Mouse (Mus musculus) kidney, postnatal 25 days (tissue): Measurements from ENCODE around the gene Os9.
"Not testable (repeated sequence)": the region's sequence is repeated elsewhere in the genome, so short reads cannot be mapped to it uniquely, and the experiment has no call there.

ENCODE experiments used
- DNase-seq, 2 experiments: peaks; one replicate each; pipeline ENCODE4 v3.0.0; 2021; ENCODE audit warnings: mixed read lengths in 2 of 2

Os9 gene

GRCm38 (mm10) chr10:127079665-127080391, 41.1 kb downstream of the Os9 start:
- no peak for DNase-seq

- DNase-seq: peak in 1 of 2 experiments; percentile 48
These were observed 42.0 kb downstream of the Os9 start for GRCm38 (mm10) chr10:127078677-127079575.

- no peak for DNase-seq
These were observed 42.8 kb downstream of the Os9 start for GRCm38 (mm10) chr10:127078001-127078676.

- DNase-seq: no peak
These were observed 43.4 kb downstream of the Os9 start for GRCm38 (mm10) chr10:127077515-127077914.

GRCm38 (mm10) chr10:127076082-127076481, 44.8 kb downstream of the Os9 start:
- DNase-seq: no peak

- no peak for DNase-seq
These were observed 45.3 kb downstream of the Os9 start for GRCm38 (mm10) chr10:127075651-127076050.

GRCm38 (mm10) chr10:127075080-127075479, 45.9 kb downstream of the Os9 start, which contains the start of gene Agap2:
Gene Agap2 (plus strand): TSS chr10:127075284.
- DNase-seq: no peak

GRCm38 (mm10) chr10:127073981-127074380, 47.0 kb downstream of the Os9 start:
- DNase-seq: no peak

- not testable (repeated sequence) for DNase-seq
These were observed 48.0 kb downstream of the Os9 start for GRCm38 (mm10) chr10:127072969-127073368.

GRCm38 (mm10) chr10:127072270-127072669, 48.7 kb downstream of the Os9 start:
- not testable (repeated sequence) for DNase-seq

- no peak for DNase-seq
These were observed 49.7 kb downstream of the Os9 start for GRCm38 (mm10) chr10:127071203-127071602.

GRCm38 (mm10) chr10:127070190-127071121, 50.5 kb downstream of the Os9 start, which contains the start of gene Tspan31:
Gene Tspan31 (minus strand): TSS chr10:127070264.
- DNase-seq: peak; percentile 96 to 97

- no peak for DNase-seq
These were observed 51.4 kb downstream of the Os9 start for GRCm38 (mm10) chr10:127069281-127070189.

GRCm38 (mm10) chr10:127068360-127069038, 52.4 kb downstream of the Os9 start:
- no peak for DNase-seq

- no peak for DNase-seq
These were observed 54.4 kb downstream of the Os9 start for GRCm38 (mm10) chr10:127066519-127067018.

- peak in 1 of 2 experiments; percentile 73 for DNase-seq
These were observed 55.0 kb downstream of the Os9 start for GRCm38 (mm10) chr10:127065981-127066380.

- DNase-seq: peak in 1 of 2 experiments; percentile 50
These were observed 56.7 kb downstream of the Os9 start for GRCm38 (mm10) chr10:127063913-127064870.

- peak; percentile 98 to 99 for DNase-seq
These were observed 57.6 kb downstream of the Os9 start, which contains the start of gene Cdk4 for GRCm38 (mm10) chr10:127063239-127063872. Gene Cdk4 (plus strand): TSS chr10:127063534.
